Mouse (Mus musculus) stomach, embryonic 14.5 days (tissue): ENCODE results near the gene Rgs7bp. TPM values are rescaled to one million over a fixed set of nuclear protein-coding genes. Genes with fewer than 3 reads are reported as not detected.

ENCODE experiments used
- ATAC-seq: fragments of 200-750 bp; cut with Nextera tagmentation; 2 replicates; pipeline ENCODE4 v1.8.0; 2017; ENCODE audit warnings: low read depth, moderate TSS enrichment; ENCODE audit not compliant: insufficient number of reproducible peaks, insufficient read depth, low FRiP score
- H3K27ac ChIP-seq: fragments of 300-500 bp; sonication (generic); 2 replicates; pipeline ENCODE4 v1.5.1; 2014; ENCODE audit warnings: mild to moderate bottlenecking, low read length, moderate library complexity, mixed read lengths
- H3K27me3 ChIP-seq: fragments of 300-500 bp; sonication (generic); 2 replicates; pipeline ENCODE4 v1.6.1; 2014; ENCODE audit warnings: low read length, control low read depth, mixed read lengths; ENCODE audit not compliant: control insufficient read depth, insufficient read depth
- H3K36me3 ChIP-seq: fragments of 300-500 bp; sonication (generic); 2 replicates; pipeline ENCODE4 v1.6.1; 2014; ENCODE audit warnings: mild to moderate bottlenecking, control low read depth, low read length, moderate library complexity, mixed read lengths; ENCODE audit not compliant: control insufficient read depth, insufficient read depth
- H3K4me1 ChIP-seq: fragments of 300-500 bp; sonication (generic); 2 replicates; pipeline ENCODE4 v1.6.1; 2014; ENCODE audit warnings: low read length, control low read depth, mixed read lengths; ENCODE audit not compliant: control insufficient read depth, insufficient read depth
- H3K4me2 ChIP-seq: fragments of 300-500 bp; sonication (generic); replicated peaks from 2 replicates; pipeline ENCODE4 v1.6.1; 2014; ENCODE audit warnings: low read depth, low read length, control low read depth
- H3K4me3 ChIP-seq: fragments of 300-500 bp; sonication (generic); 2 replicates; pipeline ENCODE4 v1.5.1; 2014; ENCODE audit warnings: low read depth, low read length, control low read depth
- H3K9ac ChIP-seq: fragments of 300-500 bp; sonication (generic); replicated peaks from 2 replicates; pipeline ENCODE4 v1.6.1; 2014; ENCODE audit warnings: low read depth, mild to moderate bottlenecking, control low read depth, low read length, moderate library complexity, mixed read lengths
- H3K9me3 ChIP-seq: fragments of 300-500 bp; sonication (generic); 2 replicates; pipeline ENCODE4 v1.6.1; 2016; ENCODE audit warnings: low read depth, low read length, control low read depth; ENCODE audit not compliant: control insufficient read depth
- WGBS: fragments of 180-500 bp; shearing (Covaris S2); extraction: QIAGEN DNeasy Blood & Tissue Kit; methylation state at CpG from one replicate; pipeline ENCODE4 v1.1.7; 2014; 5-methylcytosine and 5-hydroxymethylcytosine counted together
- polyA plus RNA-seq: library from polyadenylated mRNA; unstranded; fragments of >200 nt; fragmentation: Nextera tagmentation; extraction: Ambion mirVana; gene quantifications from 2 replicates; pipeline ENCODE4 v1.2.1, GENCODE M21; 2014

The Rgs7bp gene
- polyA plus RNA-seq, 1 experiment from 2014 or later = 1.7 TPM

DNA sequence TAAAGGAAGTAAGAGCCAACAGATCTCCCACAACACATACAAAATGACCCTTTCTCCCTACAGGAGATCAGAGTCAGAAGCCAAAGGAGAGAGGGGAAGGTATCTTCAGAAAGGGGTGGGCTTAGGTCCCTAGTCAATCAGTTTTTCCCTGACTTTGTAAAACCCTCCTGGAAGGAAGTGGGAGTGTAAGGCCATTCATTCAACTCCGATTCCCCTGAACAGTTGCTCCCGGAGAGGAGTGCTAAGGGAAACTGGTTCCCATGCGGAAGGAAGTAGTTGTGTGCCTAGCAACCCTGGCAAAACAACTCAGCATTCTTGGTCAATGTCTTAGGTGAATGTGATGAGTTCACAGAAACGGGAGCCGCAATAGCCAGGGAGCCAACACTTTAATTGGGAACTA lies 644 bp upstream of the Rgs7bp start:
- Histone ChIP-seq H3K27ac (no peak overlapping the region), H3K9me3 (no peaks in the 10 kb centered on the region), H3K36me3 (no peaks in the 10 kb centered on the region), H3K4me1 (no peaks in the 10 kb centered on the region), H3K4me3 (0 out of 2 replicates have a peak overlapping the region, but pooled peaks have one; percentile 57), H3K27me3 (no peaks in the 10 kb centered on the region), H3K9ac (no peak overlapping the region), H3K4me2 (peak overlapping the region; percentile 87)
- 23% methylated on average over 5 of the region's 5 CpGs for WGBS
- no peak for ATAC-seq

DNA sequence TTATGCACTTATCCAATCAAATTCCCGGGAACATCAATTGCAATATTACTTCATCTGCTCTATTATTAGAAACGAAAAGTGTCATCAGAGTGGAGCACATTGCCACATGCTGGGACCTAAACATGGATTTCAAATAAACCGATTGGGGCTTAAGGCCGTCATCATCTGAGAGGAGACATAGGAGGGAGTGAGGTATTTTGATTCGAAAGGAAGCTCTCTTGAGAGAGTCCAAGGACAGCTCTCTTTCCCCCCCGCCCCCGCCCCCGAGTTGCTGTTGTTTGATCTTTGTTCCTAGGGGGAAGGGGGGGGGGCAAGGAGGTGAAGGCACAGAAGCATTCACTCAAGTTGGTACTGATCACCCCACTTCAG lies 195 bp upstream of the Rgs7bp start:
- under 1% methylated on average over 8 of the region's 8 CpGs for WGBS
- Histone ChIP-seq H3K4me1 (no peaks in the 10 kb centered on the region), H3K27ac (no peak overlapping the region; the same call in 1 of the 2 replicates), H3K4me3 (peak overlapping the region; percentile 57), H3K27me3 (no peaks in the 10 kb centered on the region), H3K4me2 (peak overlapping the region; percentile 87), H3K9ac (no peak overlapping the region), H3K9me3 (no peaks in the 10 kb centered on the region), H3K36me3 (no peaks in the 10 kb centered on the region)
- no peak for ATAC-seq

DNA sequence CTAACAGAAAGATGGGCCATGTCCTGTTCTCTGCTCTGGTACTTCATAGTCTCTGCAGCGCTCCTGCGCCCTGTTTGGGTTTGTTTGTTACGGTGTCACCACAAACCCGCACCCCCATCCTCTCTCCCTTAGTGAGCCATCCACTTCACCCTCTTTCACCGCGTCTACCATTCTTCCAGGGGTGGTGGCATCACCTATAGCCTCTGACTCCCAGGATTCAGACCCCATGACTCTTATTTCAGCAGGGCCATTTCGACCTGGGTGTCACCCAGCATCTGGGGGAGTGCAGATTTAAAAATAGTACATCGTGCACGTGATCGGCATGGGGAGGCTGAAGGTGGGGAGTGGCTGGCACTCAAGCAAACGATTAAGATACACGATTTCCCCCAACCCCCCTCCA lies 1.1 kb downstream of the Rgs7bp start:
- ATAC-seq = no peak
- H3K27me3 ChIP-seq = no peaks in the 10 kb centered on the region
- 2% methylated on average over 12 of the region's 12 CpGs for WGBS
- peak overlapping the region; percentile 40; the same call in 1 of the 2 replicates for H3K9ac ChIP-seq
- H3K9me3 ChIP-seq = no peaks in the 10 kb centered on the region
- peak overlapping the region; percentile 87 for H3K4me2 ChIP-seq
- no peak overlapping the region for H3K27ac ChIP-seq
- peak overlapping the region; percentile 57 for H3K4me3 ChIP-seq
- no peaks in the 10 kb centered on the region for H3K4me1 ChIP-seq
- no peaks in the 10 kb centered on the region for H3K36me3 ChIP-seq

DNA sequence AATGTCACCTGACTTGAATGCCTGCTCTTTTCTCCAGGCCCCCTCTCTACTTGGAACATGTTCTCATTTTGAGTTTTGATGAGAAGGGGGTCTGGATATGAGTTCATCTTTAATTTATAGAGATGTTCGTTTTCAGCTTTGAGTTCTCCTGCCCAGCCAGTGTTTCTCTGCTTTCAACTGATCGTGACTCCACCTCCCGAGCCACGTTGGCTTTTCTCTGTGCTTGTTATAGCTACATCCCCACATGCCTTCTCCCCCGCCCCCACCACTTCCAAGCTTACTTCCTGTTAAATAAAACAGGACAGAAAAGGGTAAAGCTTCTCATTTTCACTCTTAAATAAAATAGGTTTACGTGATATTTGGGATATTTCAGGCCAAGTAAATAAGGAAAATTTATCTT lies 3.3 kb downstream of the Rgs7bp start:
- Histone ChIP-seq H3K27me3 (no peaks in the 10 kb centered on the region), H3K4me2 (no peak overlapping the region), H3K4me1 (no peaks in the 10 kb centered on the region), H3K9me3 (no peaks in the 10 kb centered on the region), H3K4me3 (no peak overlapping the region), H3K36me3 (no peaks in the 10 kb centered on the region), H3K9ac (no peak overlapping the region), H3K27ac (no peak overlapping the region)
- 38% methylated on average over 6 of the region's 6 CpGs for WGBS
- no peak for ATAC-seq

DNA sequence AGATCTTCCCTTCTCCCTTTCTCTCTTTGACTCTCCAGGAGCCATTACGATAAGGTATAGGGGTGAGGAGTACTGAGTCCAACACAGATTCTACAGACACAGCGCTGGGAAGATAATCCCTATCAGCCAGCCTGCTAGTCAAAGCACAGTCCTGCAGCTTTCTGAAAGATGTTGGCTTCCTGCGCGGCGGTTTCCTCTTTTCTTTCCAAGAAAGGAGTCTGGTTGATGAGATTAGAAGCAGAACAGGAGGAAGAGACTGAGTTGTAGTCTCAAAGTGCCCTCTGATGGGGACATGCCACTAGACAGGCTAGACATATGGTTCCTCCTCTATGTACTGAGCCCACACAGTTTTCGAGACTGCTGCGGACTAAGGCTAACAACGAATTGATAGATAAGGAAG lies 6.1 kb downstream of the Rgs7bp start:
- no peaks in the 10 kb centered on the region for H3K4me1 ChIP-seq
- H3K27me3 ChIP-seq = no peaks in the 10 kb centered on the region
- no peak overlapping the region for H3K27ac ChIP-seq
- no peak overlapping the region for H3K4me3 ChIP-seq
- ATAC-seq = no peak
- H3K4me2 ChIP-seq = no peak overlapping the region
- H3K9ac ChIP-seq = no peak overlapping the region
- H3K9me3 ChIP-seq = no peaks in the 10 kb centered on the region
- WGBS = 68% methylated on average over 8 of the region's 8 CpGs
- H3K36me3 ChIP-seq = no peaks in the 10 kb centered on the region

DNA sequence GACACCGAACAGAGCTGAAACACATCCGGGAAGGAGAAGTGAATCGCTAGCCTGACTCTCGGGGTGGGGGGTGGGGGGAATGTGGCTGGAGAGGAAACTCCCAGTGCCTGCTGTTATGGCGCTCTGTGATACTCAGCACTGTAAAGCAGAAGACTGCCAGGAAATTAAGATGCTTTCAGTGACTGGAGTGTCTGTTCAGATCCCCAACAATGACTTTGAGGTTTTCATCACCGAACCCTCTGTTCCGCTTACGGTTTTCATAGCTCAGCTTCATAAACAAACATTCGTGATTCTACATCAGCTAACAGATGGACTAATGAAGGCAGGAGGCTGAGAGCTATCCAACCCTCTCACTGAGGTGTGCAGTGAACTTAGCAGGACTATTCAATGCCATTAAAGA lies 7.4 kb downstream of the Rgs7bp start:
- H3K9ac ChIP-seq = no peak overlapping the region
- H3K4me2 ChIP-seq = no peak overlapping the region
- H3K27me3 ChIP-seq = no peaks in the 10 kb centered on the region
- no peaks in the 10 kb centered on the region for H3K4me1 ChIP-seq
- no peak overlapping the region for H3K27ac ChIP-seq
- WGBS = 57% methylated on average over 9 of the region's 9 CpGs
- no peaks in the 10 kb centered on the region for H3K9me3 ChIP-seq
- H3K36me3 ChIP-seq = no peaks in the 10 kb centered on the region
- no peak overlapping the region for H3K4me3 ChIP-seq
- no peak for ATAC-seq

DNA sequence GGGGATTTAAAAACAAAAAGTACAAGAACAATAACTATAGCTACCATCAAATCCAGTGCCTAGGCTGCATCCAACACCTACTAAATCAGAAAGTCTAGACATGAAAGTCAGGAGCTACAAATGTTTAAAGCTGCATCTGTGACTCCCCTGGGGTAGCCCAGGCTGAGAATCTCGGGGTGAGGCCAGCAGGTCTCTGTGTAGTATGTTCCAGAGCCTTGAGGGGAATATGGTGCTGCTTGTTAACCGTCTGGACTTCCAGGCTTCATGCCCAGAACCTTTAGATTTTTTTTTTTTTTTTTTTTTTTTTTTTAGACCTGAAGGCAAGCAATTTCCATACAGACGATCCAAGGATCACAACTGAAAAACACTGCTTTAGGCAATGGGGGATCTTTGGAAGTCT lies 10.8 kb downstream of the Rgs7bp start:
- Histone ChIP-seq H3K4me3 (no peak overlapping the region), H3K9me3 (no peaks in the 10 kb centered on the region), H3K4me2 (no peak overlapping the region), H3K36me3 (no peaks in the 10 kb centered on the region), H3K4me1 (no peaks in the 10 kb centered on the region), H3K9ac (no peak overlapping the region), H3K27me3 (no peaks in the 10 kb centered on the region), H3K27ac (no peak overlapping the region)
- WGBS = 67% methylated on average over 3 of the region's 3 CpGs
- ATAC-seq = no peak

DNA sequence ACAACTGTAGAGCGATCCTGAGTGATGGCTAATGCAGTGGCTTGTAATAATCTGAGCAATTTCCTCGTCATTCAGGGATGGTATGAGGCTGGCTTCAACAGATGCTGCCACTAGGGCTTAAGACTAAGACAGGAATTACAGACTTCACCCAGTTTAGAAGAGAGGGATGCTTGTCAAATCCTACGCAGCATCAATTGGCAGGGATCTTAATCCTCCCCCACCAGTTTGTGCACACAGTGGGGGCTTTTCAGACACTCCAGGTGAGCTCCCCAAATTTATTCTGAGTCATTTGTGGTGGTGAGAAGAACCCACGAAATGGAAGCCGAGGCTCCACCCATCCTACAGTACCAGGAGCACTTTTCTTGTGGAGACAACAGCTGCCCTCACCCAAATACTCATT lies 16.4 kb downstream of the Rgs7bp start:
- no peak overlapping the region for H3K4me3 ChIP-seq
- no peaks in the 10 kb centered on the region for H3K9me3 ChIP-seq
- no peak overlapping the region for H3K27ac ChIP-seq
- 73% methylated on average over 5 of the region's 5 CpGs for WGBS
- no peaks in the 10 kb centered on the region for H3K36me3 ChIP-seq
- no peak overlapping the region for H3K9ac ChIP-seq
- no peak overlapping the region for H3K4me2 ChIP-seq
- H3K27me3 ChIP-seq = no peaks in the 10 kb centered on the region
- ATAC-seq = no peak
- H3K4me1 ChIP-seq = no peaks in the 10 kb centered on the region

DNA sequence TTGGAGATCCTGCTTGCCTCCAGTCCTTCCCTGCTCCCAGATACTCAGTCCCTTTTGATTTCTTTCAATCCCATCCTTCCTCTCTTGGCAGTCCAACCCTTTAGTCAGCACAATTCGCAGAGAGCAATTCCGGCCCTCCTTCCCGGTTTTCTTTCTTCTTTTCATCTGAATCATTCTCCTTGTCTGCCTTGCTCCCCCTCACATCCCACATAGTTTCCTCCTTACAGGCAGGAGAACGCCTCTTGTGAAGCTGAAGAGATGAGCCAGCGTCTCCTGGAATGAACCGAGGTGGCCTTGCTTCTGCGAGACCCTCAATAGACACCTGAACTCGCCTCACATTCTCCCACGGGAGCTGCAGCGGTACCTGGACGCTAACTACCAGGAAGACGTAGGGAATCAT lies 16.9 kb downstream of the Rgs7bp start:
- H3K9me3 ChIP-seq = no peaks in the 10 kb centered on the region
- no peak overlapping the region for H3K9ac ChIP-seq
- H3K36me3 ChIP-seq = no peaks in the 10 kb centered on the region
- ATAC-seq = no peak
- H3K4me3 ChIP-seq = no peak overlapping the region
- no peaks in the 10 kb centered on the region for H3K27me3 ChIP-seq
- 87% methylated on average over 12 of the region's 12 CpGs for WGBS
- H3K4me1 ChIP-seq = no peaks in the 10 kb centered on the region
- no peak overlapping the region for H3K4me2 ChIP-seq
- H3K27ac ChIP-seq = no peak overlapping the region
